Mouse (Mus musculus) hindbrain, embryonic 15.5 days (tissue): ENCODE data around the gene Myadml2. TPM values are rescaled to one million over a fixed set of nuclear protein-coding genes. Genes with fewer than 3 reads are reported as not detected.
A peak's percentile ranks its signal among the peaks of the same experiment; 100 is the strongest.

ENCODE experiments used
- ATAC-seq: fragments of 200-750 bp; cut with Nextera tagmentation; 2 replicates; pipeline ENCODE4 v1.8.0; 2017; ENCODE audit warnings: low read depth, moderate number of reproducible peaks, moderate TSS enrichment; ENCODE audit not compliant: low FRiP score
- H3K27ac ChIP-seq: fragments of 300-500 bp; sonication (generic); replicated peaks from 2 replicates; pipeline ENCODE4 v1.5.1; 2015; ENCODE audit warnings: mild to moderate bottlenecking, inconsistent platforms
- H3K27me3 ChIP-seq: fragments of 300-500 bp; sonication (generic); 2 replicates; pipeline ENCODE4 v1.6.1; 2015; ENCODE audit warnings: control low read depth, inconsistent platforms
- H3K36me3 ChIP-seq: fragments of 300-500 bp; sonication (generic); 2 replicates; pipeline ENCODE4 v1.6.1; 2015; ENCODE audit warnings: control low read depth, inconsistent platforms
- H3K4me1 ChIP-seq: fragments of 300-500 bp; sonication (generic); replicated peaks from 2 replicates; pipeline ENCODE4 v1.6.1; 2015; ENCODE audit warnings: control low read depth, inconsistent platforms
- H3K4me2 ChIP-seq: fragments of 300-500 bp; sonication (generic); 2 replicates; pipeline ENCODE4 v1.6.1; 2015; ENCODE audit warnings: moderate library complexity, mild to moderate bottlenecking, inconsistent platforms
- H3K4me3 ChIP-seq: fragments of 300-500 bp; sonication (generic); 2 replicates; pipeline ENCODE4 v1.5.1; 2015; ENCODE audit warnings: mild to moderate bottlenecking, inconsistent platforms
- H3K9ac ChIP-seq: fragments of 300-500 bp; sonication (generic); 2 replicates; pipeline ENCODE4 v1.6.1; 2015; ENCODE audit warnings: inconsistent platforms
- H3K9me3 ChIP-seq: fragments of 300-500 bp; sonication (generic); 2 replicates; pipeline ENCODE4 v1.6.1; 2016; ENCODE audit warnings: control low read depth, inconsistent platforms
- WGBS: fragments of 180-500 bp; shearing (Covaris S2); methylation state at CpG from one replicate; pipeline ENCODE4 v1.1.7; 2015; 5-methylcytosine and 5-hydroxymethylcytosine counted together
- microRNA-seq: library from miRNA; unstranded; fragments of <30 nt; microRNA quantifications from one replicate; pipeline ENCODE4, GENCODE M21; 2016
- polyA plus RNA-seq: library from polyadenylated mRNA; unstranded; fragments of >200 nt; fragmentation: Nextera tagmentation; extraction: Ambion mirVana; gene quantifications from 2 replicates; pipeline ENCODE4 v1.2.1, GENCODE M21; 2015

Gene Myadml2
- polyA plus RNA-seq, 1 experiment from 2014 or later: 0.67 TPM

- Histone ChIP-seq H3K4me2 (peak within 1 kb of the TSS; percentile 97), H3K27ac (peak within 1 kb of the TSS; percentile 82), H3K36me3 (peaks cover 51% of the 10 kb centered on the region), H3K27me3 (no peaks in the 10 kb centered on the region), H3K9me3 (no peaks in the 10 kb centered on the region), H3K9ac (peak within 1 kb of the TSS; percentile 79), H3K4me3 (peak within 1 kb of the TSS; percentile 86), H3K4me1 (peaks cover 23% of the 10 kb centered on the region)
- peak; percentile 98 for ATAC-seq
- under 1% methylated on average over 78 of the region's 88 CpGs for WGBS
These were observed 49.5 kb downstream of the Myadml2 start, which contains the start of the genes Alyref and Anapc11 for GRCm38 (mm10) chr11:120598283-120598989. TSS of gene Alyref (minus strand) at chr11:120598365. TSS of gene Anapc11 (plus strand) at chr11:120598421.

- peak; percentile 59; the same call in 1 of the 2 replicates for ATAC-seq
- H3K9ac ChIP-seq: peak overlapping the region; percentile 79
- H3K36me3 ChIP-seq: peaks cover 52% of the 10 kb centered on the region
- H3K4me2 ChIP-seq: peak overlapping the region; percentile 97
- no peaks in the 10 kb centered on the region for H3K27me3 ChIP-seq
- H3K4me1 ChIP-seq: peaks cover 23% of the 10 kb centered on the region
- 4% methylated on average over 99 of the region's 99 CpGs for WGBS
- no peaks in the 10 kb centered on the region for H3K9me3 ChIP-seq
- peak overlapping the region; percentile 82 for H3K27ac ChIP-seq
- H3K4me3 ChIP-seq: peak overlapping the region; percentile 86
These were observed 50.4 kb downstream of the Myadml2 start for GRCm38 (mm10) chr11:120597240-120598235.

Small RNA genes within 50 kb of the gene (microRNA-seq; reads per million reads assigned to microRNA genes)
- 1.3 reads per million for gene Mir6936

Other genes with a start within 250 kb of the Myadml2 start
- gene Nploc4, start 210.4 kb downstream of the Myadml2 start, polyA plus RNA-seq: 34.9 and 36.9 TPM in 2 replicates
- not detected in 2 replicates for gene Tspan10, start 205.5 kb downstream of the Myadml2 start, polyA plus RNA-seq
- 0.22 and 0.51 TPM in 2 replicates for gene Pde6g, start 194.7 kb downstream of the Myadml2 start, polyA plus RNA-seq
- 11.5 and 12.0 TPM in 2 replicates for gene Oxld1, start 190.1 kb downstream of the Myadml2 start, polyA plus RNA-seq
- 24.8 and 28.9 TPM in 2 replicates for gene Ccdc137, start 190.0 kb downstream of the Myadml2 start, polyA plus RNA-seq
- 61.5 and 64.1 TPM in 2 replicates for gene Arl16, start 180.6 kb downstream of the Myadml2 start, polyA plus RNA-seq
- gene Mrpl12, start 163.5 kb downstream of the Myadml2 start, polyA plus RNA-seq: 122 and 125 TPM in 2 replicates
- gene Slc25a10, start 156.3 kb downstream of the Myadml2 start, polyA plus RNA-seq: 31.7 and 31.9 TPM in 2 replicates
- gene Gcgr, start 117.5 kb downstream of the Myadml2 start, polyA plus RNA-seq: 0.41 and 0.75 TPM in 2 replicates
- 243 and 246 TPM in 2 replicates for gene Mcrip1, start 98.4 kb downstream of the Myadml2 start, polyA plus RNA-seq
- not detected in 2 replicates for gene Ppp1r27, start 97.0 kb downstream of the Myadml2 start, polyA plus RNA-seq
- gene P4hb, start 74.9 kb downstream of the Myadml2 start, polyA plus RNA-seq: 263 and 274 TPM in 2 replicates
- 492 and 533 TPM in 2 replicates for gene Arhgdia, start 66.5 kb downstream of the Myadml2 start, polyA plus RNA-seq
- gene Alyref, start 49.8 kb downstream of the Myadml2 start, polyA plus RNA-seq: 247 and 251 TPM in 2 replicates
- gene Anapc11, start 49.7 kb downstream of the Myadml2 start, polyA plus RNA-seq: 200 and 215 TPM in 2 replicates
- 0.71 and 1.1 TPM in 2 replicates for gene Npb, start 39.7 kb downstream of the Myadml2 start, polyA plus RNA-seq
- gene Pcyt2, start 30.2 kb downstream of the Myadml2 start, polyA plus RNA-seq: 213 and 226 TPM in 2 replicates
- gene Sirt7, start 22.9 kb downstream of the Myadml2 start, polyA plus RNA-seq: 43.4 and 45.6 TPM in 2 replicates
- 42.5 and 42.7 TPM in 2 replicates for gene Mafg, start 14.6 kb downstream of the Myadml2 start, polyA plus RNA-seq
- gene Pycr1, start 4.4 kb downstream of the Myadml2 start, polyA plus RNA-seq: 19.0 and 21.3 TPM in 2 replicates
- 2.2 and 2.3 TPM in 2 replicates for gene Notum, start 13.0 kb upstream of the Myadml2 start, polyA plus RNA-seq
- 140 and 154 TPM in 2 replicates for gene Aspscr1, start 24.8 kb upstream of the Myadml2 start, polyA plus RNA-seq
- 107 and 109 TPM in 2 replicates for gene Cenpx, start 65.6 kb upstream of the Myadml2 start, polyA plus RNA-seq
- 74.9 and 81.2 TPM in 2 replicates for gene Lrrc45, start 65.8 kb upstream of the Myadml2 start, polyA plus RNA-seq
- 540 and 587 TPM in 2 replicates for gene Rac3, start 73.3 kb upstream of the Myadml2 start, polyA plus RNA-seq
- 8.8 and 10.4 TPM in 2 replicates for gene Dcxr, start 79.1 kb upstream of the Myadml2 start, polyA plus RNA-seq
- gene Cbr2, start 84.0 kb upstream of the Myadml2 start, polyA plus RNA-seq: 0.97 and 2.1 TPM in 2 replicates
- gene Hmga1b, start 114.6 kb upstream of the Myadml2 start, polyA plus RNA-seq: 2.1 and 2.9 TPM in 2 replicates
- 119 and 141 TPM in 2 replicates for gene Rfng, start 136.0 kb upstream of the Myadml2 start, polyA plus RNA-seq
- 275 and 300 TPM in 2 replicates for gene Gps1, start 136.1 kb upstream of the Myadml2 start, polyA plus RNA-seq
- gene Dus1l, start 148.2 kb upstream of the Myadml2 start, polyA plus RNA-seq: 45.2 and 48.6 TPM in 2 replicates
- 90.0 and 94.7 TPM in 2 replicates for gene Fasn, start 176.4 kb upstream of the Myadml2 start, polyA plus RNA-seq